Mouse (Mus musculus) spleen, adult 2 months (tissue): Measurements from ENCODE around the gene Bola1.

Experiments
- CTCF ChIP-seq: fragments of 200-500 bp; IDR thresholded peaks from 2 replicates; pipeline ENCODE4 v1.5.1; 2011; ENCODE audit warnings: mild to moderate bottlenecking, inconsistent platforms; ENCODE audit not compliant: insufficient read depth, insufficient read length, insufficient replicate concordance; ENCODE audit errors: extremely low read depth
- POLR2A ChIP-seq: fragments of 200-500 bp; IDR thresholded peaks from 2 replicates; pipeline ENCODE4 v1.6.1; 2011; ENCODE audit warnings: low read depth, low read length, inconsistent platforms

- TF ChIP-seq POLR2A (no peak), CTCF (no peak)
These were observed 45.0 kb upstream of the Bola1 start for GRCm38 (mm10) chr3:96264404-96264949.
